Mouse (Mus musculus) limb, embryonic 14.5 days (tissue): ENCODE measurements around the gene Purb. TPM values are rescaled to one million over a fixed set of nuclear protein-coding genes. Genes with fewer than 3 reads are reported as not detected.

Experiments
- ATAC-seq: fragments of 200-750 bp; cut with Nextera tagmentation; 2 replicates; pipeline ENCODE4 v1.8.0; 2017; ENCODE audit warnings: low read depth, moderate number of reproducible peaks, moderate TSS enrichment; ENCODE audit not compliant: low FRiP score
- DNase-seq: peaks from one replicate; pipeline ENCODE4 v3.0.0-alpha.2; 2015; ENCODE audit warnings: low spot score
- H3K27ac ChIP-seq: fragments of 300-500 bp; sonication (generic); replicated peaks from 2 replicates; pipeline ENCODE4 v1.5.1; 2014; ENCODE audit warnings: low read depth, mild to moderate bottlenecking, low read length, moderate library complexity, mixed read lengths
- H3K27me3 ChIP-seq: fragments of 300-500 bp; sonication (generic); 2 replicates; pipeline ENCODE4 v1.6.1; 2014; ENCODE audit warnings: low read length, mixed read lengths; ENCODE audit not compliant: control insufficient read depth, insufficient read depth
- H3K36me3 ChIP-seq: fragments of 300-500 bp; sonication (generic); 2 replicates; pipeline ENCODE4 v1.6.1; 2014; ENCODE audit warnings: mild to moderate bottlenecking, low read length, moderate library complexity, mixed read lengths; ENCODE audit not compliant: control insufficient read depth, insufficient read depth
- H3K4me1 ChIP-seq: fragments of 300-500 bp; sonication (generic); 2 replicates; pipeline ENCODE4 v1.6.1; 2014; ENCODE audit warnings: antibody characterized with exemption, low read length, mixed read lengths; ENCODE audit not compliant: control insufficient read depth, insufficient read depth
- H3K4me2 ChIP-seq: fragments of 300-500 bp; sonication (generic); replicated peaks from 2 replicates; pipeline ENCODE4 v1.6.1; 2014; ENCODE audit warnings: low read depth, mild to moderate bottlenecking, low read length, moderate library complexity; ENCODE audit not compliant: severe bottlenecking
- H3K4me3 ChIP-seq: fragments of 300-500 bp; sonication (generic); replicated peaks from 2 replicates; pipeline ENCODE4 v1.5.1; 2014; ENCODE audit warnings: low read length
- H3K9ac ChIP-seq: fragments of 300-500 bp; sonication (generic); 2 replicates; pipeline ENCODE4 v1.6.1; 2014; ENCODE audit warnings: mild to moderate bottlenecking, low read depth, low read length, moderate library complexity; ENCODE audit not compliant: severe bottlenecking
- H3K9me3 ChIP-seq: fragments of 300-500 bp; sonication (generic); 2 replicates; pipeline ENCODE4 v1.6.1; 2016; ENCODE audit warnings: low read length; ENCODE audit not compliant: control insufficient read depth
- POLR2A ChIP-seq: fragments of 200-500 bp; IDR thresholded peaks from 2 replicates; pipeline ENCODE4 v1.8.0; 2012; ENCODE audit warnings: inconsistent platforms, mild to moderate bottlenecking, moderate library complexity, borderline replicate concordance; ENCODE audit not compliant: insufficient read depth, insufficient read length; ENCODE audit errors: extremely low read depth
- WGBS: fragments of 180-500 bp; shearing (Covaris S2); extraction: QIAGEN DNeasy Blood & Tissue Kit; methylation state at CpG from one replicate; pipeline ENCODE4 v1.1.7; 2014; 5-methylcytosine and 5-hydroxymethylcytosine counted together
- polyA plus RNA-seq, 2 experiments: library from polyadenylated mRNA; depleted of rRNA in 1 of 2; stranded (reverse) in 1 of 2; unstranded in 1 of 2; fragments of >200 nt; fragmentation: Nextera tagmentation in 1 of 2; extraction: Ambion mirVana in 1 of 2; gene quantifications; 2 replicates each; pipeline versions ENCODE4 v1.2.1 to v1.2.3; 2012 to 2014

The Purb gene
- polyA plus RNA-seq, 2 experiments: 20.9 to 27.1 TPM

DNA sequence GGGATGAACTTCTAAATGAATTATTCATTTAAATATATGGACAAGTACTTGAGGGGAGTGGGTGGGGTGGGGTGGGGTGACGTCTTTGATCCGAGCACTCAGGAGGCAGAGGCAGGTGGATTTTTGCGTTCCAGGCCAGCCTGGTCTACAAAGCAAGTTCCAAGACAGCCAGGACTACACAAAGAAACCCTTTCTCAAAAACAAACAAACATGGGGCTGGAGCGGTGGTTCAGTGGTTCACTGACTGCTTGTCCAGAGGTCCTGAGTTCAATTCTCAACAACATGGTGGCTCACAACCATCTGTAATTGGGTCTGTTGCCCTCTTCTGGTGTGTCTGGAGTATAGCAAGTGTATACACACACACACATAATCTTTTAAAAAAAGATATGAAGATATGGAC lies 30.3 kb downstream of the Purb start:
- H3K4me1 ChIP-seq: peaks cover 3% of the 10 kb centered on the region
- TF ChIP-seq POLR2A: no peak
- H3K9ac ChIP-seq: no peak overlapping the region
- H3K4me2 ChIP-seq: no peak overlapping the region
- no peaks in the 10 kb centered on the region for H3K9me3 ChIP-seq
- no peak overlapping the region for H3K4me3 ChIP-seq
- 0 out of 2 replicates have a peak, but pooled peaks cover 2% of the 10 kb centered on the region for H3K36me3 ChIP-seq
- DNase-seq (no peak), ATAC-seq (no peak)
- WGBS: 87% methylated on average over 4 of the region's 4 CpGs
- H3K27me3 ChIP-seq: no peaks in the 10 kb centered on the region
- no peak overlapping the region for H3K27ac ChIP-seq

DNA sequence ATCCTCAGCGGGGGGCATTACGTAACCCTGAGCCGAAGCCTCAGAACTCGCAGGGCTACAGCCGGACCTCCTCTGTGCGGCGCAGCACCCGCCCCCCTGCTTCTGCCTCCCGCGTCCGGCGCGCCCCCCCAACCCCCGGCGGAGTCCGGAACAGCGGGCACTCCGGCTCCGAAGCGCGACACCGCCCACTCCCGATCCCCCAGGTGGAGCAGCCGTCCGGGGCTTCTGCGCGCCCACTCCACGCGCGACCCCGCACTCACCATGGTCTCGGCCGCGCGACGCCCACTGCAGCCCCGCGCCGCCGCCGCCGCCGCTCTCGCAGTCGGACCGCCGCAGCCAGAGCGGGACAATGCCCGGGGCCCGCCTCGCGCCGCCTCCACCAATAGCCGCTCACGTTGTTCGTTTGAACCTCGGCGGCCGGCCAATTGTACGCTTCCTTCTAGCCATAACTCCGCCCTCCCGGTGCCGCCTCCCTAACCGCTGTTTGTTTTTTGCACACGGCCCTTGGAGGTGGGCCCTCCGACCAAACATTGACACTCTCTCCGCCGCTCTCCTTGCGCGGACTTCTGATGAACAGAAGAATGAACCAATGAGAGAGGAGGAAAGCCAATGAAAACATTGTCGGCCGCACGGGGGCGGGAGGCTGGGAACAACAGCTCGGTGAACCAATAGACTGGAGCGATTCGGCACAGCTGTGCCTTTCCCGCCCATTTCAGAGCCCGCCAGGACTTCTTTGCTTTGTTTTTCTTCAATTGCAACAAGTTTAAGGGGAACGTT lies 31.5 kb downstream of the Purb start, which contains the start of gene H2afv:
TSS of gene H2afv (minus strand) at position 367 of the 777 bp plus-strand sequence.
- WGBS: under 1% methylated on average over 51 of the region's 80 CpGs
- Histone ChIP-seq H3K4me1 (peaks cover 3% of the 10 kb centered on the region), H3K27me3 (no peaks in the 10 kb centered on the region), H3K9me3 (no peaks in the 10 kb centered on the region), H3K4me2 (peak within 1 kb of the TSS; percentile 72), H3K36me3 (0 out of 2 replicates have a peak, but pooled peaks cover 2% of the 10 kb centered on the region), H3K27ac (peak within 1 kb of the TSS; percentile 94), H3K4me3 (peak within 1 kb of the TSS; percentile 74), H3K9ac (peak within 1 kb of the TSS; percentile 85)
- peak; percentile 98 for ATAC-seq
- TF ChIP-seq POLR2A: 0 out of 2 replicates have a peak, but pooled peaks have one; percentile 47
- DNase-seq: peak; percentile 100

DNA sequence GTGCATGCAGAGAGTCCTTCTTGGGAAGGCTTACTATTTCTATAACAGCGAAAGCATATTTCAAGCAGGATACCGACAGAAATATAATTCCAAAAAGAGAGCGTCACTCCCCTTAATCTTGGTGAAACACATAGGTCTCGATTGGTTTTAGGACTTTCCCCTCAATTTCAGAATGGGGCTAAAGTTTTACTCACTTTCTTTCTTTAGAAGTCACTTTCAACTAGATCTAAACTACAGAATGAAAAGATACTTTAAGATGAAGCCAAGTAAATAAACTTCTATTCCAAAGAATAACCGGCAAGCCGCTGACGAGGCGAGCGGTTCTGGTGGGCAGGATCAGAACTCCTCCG lies 32.0 kb downstream of the Purb start:
- Histone ChIP-seq H3K4me1 (peaks cover 3% of the 10 kb centered on the region), H3K27me3 (no peaks in the 10 kb centered on the region), H3K36me3 (0 out of 2 replicates have a peak, but pooled peaks cover 2% of the 10 kb centered on the region), H3K9ac (peak overlapping the region; percentile 85), H3K27ac (peak overlapping the region; percentile 94), H3K9me3 (no peaks in the 10 kb centered on the region), H3K4me3 (peak overlapping the region; percentile 74), H3K4me2 (peak overlapping the region; percentile 72)
- DNase-seq (no peak), ATAC-seq (no peak)
- WGBS: 0% methylated on average over 10 of the region's 10 CpGs
- TF ChIP-seq POLR2A: no peak

DNA sequence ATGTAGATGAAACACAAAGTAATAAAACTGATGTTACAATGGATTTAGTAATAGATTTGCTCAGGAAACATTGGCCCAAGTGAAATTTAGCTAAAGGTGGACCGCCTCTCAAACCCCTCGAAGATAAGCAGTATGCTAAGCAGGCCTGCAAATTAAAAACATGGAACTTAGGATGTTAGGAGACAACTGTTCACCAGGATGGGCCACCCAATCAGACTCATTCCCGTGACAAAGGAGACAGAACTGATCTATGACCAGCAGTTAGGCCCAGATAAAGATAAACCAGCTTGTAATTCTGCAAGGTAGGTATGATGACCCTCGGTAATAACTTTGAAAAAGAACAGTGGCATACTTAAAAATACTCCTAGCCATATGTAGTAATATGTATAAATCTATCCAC lies 32.6 kb downstream of the Purb start:
- no peak for TF ChIP-seq POLR2A
- no peaks in the 10 kb centered on the region for H3K27me3 ChIP-seq
- peak overlapping the region; percentile 94 for H3K27ac ChIP-seq
- no peaks in the 10 kb centered on the region for H3K9me3 ChIP-seq
- H3K4me2 ChIP-seq: peak overlapping the region; percentile 72
- ATAC-seq (no peak), DNase-seq (no peak)
- peak overlapping the region; percentile 85 for H3K9ac ChIP-seq
- peaks cover 3% of the 10 kb centered on the region for H3K36me3 ChIP-seq
- peak overlapping the region; percentile 74 for H3K4me3 ChIP-seq
- peaks cover 3% of the 10 kb centered on the region for H3K4me1 ChIP-seq
- 56% methylated on average over 4 of the region's 4 CpGs for WGBS

DNA sequence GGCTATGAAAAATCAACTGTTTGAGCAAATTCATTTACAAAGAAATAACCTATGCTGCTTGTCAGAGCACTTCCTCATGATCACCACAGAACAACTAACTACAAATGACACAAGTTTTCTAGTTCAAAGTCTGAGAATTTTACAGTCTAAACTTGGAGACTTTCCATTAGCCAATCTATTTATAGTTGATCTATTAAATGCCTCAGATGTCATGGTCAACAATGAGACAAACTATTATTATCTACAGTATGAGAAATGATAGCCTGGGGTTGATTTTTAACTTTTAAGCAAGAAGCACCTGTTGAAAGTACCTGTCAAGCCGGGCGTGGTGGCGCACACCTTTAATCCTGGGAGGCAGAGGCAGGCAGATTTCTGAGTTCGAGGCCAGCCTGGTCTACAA lies 33.2 kb downstream of the Purb start:
- Histone ChIP-seq H3K9me3 (no peaks in the 10 kb centered on the region), H3K9ac (no peak overlapping the region), H3K27ac (no peak overlapping the region), H3K27me3 (no peaks in the 10 kb centered on the region), H3K4me3 (no peak overlapping the region), H3K4me2 (0 out of 2 replicates have a peak overlapping the region, but pooled peaks have one; percentile 72), H3K4me1 (peaks cover 3% of the 10 kb centered on the region), H3K36me3 (peaks cover 8% of the 10 kb centered on the region)
- 96% methylated on average over 4 of the region's 4 CpGs for WGBS
- no peak for DNase-seq
- TF ChIP-seq POLR2A: no peak
- ATAC-seq: no peak

DNA sequence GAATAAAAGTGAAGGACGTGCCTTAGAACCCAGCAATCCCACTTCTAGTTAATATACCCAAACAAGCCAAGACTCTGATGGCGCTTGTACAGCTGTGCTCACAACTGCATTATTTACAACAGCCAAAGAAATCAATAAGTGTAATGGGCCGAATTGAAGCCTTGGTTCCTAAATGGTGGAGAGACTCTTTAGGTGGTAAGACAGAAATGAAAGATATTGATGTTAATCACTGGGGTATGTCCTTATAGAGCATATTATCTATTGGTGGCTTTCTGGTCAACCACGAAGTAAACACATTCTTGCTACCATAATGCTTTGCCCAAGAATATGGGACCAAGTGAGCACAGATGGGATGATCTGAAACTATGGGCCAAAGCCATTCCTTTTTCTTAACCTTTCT lies 35.5 kb downstream of the Purb start:
- Histone ChIP-seq H3K27ac (no peak overlapping the region), H3K4me3 (no peak overlapping the region), H3K4me2 (no peak overlapping the region), H3K27me3 (no peaks in the 10 kb centered on the region), H3K36me3 (peaks cover 27% of the 10 kb centered on the region), H3K9ac (no peak overlapping the region), H3K4me1 (peaks cover 3% of the 10 kb centered on the region), H3K9me3 (no peaks in the 10 kb centered on the region)
- WGBS: 90% methylated on average over 4 of the region's 4 CpGs
- DNase-seq (no peak), ATAC-seq (no peak)
- TF ChIP-seq POLR2A: no peak
